Mouse (Mus musculus) skeletal muscle tissue, adult 2 months (tissue): ENCODE results near the gene Cyp27b1.
A peak's percentile ranks its signal among the peaks of the same experiment; 100 is the strongest.

Source experiments
- DNase-seq: peaks from one replicate; pipeline ENCODE4 v3.0.0-alpha.2; 2012; ENCODE audit warnings: low read depth, low spot score

Gene Cyp27b1

DNA sequence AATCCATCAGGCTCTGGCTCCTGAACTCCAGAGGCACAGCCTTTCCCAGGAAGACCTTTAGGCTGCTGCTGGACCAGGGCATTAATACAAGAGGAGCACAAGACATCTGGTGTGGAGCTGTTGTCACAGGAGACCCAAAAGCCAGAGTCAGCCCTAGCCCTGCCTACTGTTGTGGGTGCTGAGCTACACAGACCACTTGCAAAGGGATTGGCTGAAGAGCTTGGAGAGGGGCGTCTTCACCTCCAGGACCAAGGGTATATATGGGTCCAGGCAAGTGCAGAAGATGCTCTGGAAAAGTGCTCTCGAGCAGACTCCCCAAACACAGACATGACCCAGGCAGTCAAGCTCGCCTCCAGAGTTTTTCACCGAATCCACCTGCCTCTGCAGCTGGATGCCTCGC lies at the start of gene Cyp27b1:
Cyp27b1 (plus strand) TSS at position 297 of the 400 bp plus-strand sequence.
- no peak for DNase-seq

DNA sequence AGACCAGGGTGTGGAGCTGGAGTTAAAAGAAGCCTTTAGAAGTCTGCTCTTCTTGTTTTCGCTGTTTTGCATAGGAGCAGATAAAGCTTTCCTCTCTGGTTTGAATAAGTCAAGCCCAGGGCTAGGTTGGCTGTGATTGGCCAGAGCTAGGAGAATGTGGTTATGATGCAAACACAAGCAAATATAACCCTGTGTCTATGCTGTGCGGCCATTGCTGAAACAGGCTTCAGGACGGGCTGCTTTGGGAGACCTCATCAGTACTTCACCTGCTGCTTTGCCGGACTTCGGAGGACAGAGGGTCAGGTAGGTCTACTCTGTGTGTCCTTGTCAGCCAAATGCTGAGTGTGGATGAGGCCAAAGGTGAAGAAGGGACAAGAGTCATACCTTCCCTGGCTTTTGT lies 47.5 kb upstream of the Cyp27b1 start, which contains the start of gene Avil:
Avil (plus strand) TSS at position 181 of the 400 bp plus-strand sequence.
- DNase-seq, result no peak

DNA sequence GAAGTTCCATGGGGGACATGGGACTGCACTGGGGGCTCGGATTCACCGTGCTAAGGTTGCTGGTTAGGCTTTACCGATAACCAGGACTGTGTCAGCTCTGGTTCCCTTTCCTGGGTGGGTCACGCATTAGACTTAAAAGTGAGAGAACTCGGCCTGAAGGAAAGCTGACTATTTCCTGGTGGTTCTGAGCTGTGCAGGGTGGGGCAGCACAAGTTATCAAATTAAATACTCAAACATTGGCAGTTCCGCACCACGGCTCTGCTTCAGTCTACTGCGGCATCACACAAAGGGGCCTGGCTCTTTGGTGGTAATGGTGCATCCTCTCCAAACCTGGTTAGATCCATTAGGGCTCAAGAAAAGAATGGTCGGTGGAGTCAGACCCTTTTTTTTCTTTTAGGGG lies 46.8 kb upstream of the Cyp27b1 start:
- DNase-seq, result no peak

DNA sequence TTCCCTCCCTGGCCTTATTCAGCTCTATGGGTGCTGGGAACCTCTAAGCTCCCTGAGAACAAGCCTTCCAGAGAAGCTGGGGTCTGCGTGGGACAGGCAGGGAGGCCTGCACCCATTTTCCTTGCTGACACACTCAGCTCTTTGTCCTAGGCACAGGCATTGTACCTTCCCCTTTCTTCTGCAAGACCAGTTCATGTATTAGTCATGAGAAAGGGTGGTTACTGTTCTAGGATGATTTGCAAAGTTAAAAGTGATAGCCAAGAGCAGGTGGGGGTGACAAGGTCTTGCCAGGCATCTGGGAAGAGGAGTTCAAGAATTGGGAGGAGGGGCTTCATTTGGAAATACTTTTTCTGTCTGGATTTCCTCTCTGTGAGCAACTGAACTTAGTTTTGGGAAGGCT lies 46.0 kb upstream of the Cyp27b1 start:
- no peak for DNase-seq

- DNase-seq, result no peak
Observed at GRCm38 (mm10) chr10:127002765-127003164, 45.3 kb upstream of the Cyp27b1 start.

DNA sequence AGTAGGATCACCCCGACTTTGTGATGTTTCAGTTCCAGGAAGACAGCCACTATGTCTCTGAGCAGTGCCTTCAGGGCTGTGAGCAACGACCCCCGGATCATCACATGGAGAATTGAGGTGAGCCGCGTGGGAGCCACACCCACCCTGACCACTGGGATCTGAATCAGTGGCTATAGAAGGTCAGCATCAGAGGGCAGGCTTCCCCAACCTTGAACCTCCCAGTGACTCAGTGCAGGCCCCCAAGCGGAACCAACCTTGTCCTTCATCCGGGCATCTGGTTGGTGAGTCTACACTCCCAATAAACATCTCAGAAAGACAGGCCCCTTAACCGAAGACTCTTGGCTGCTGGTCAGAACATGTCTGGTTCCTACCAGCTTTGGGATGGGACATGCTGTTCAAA lies 44.7 kb upstream of the Cyp27b1 start:
- no peak for DNase-seq

DNA sequence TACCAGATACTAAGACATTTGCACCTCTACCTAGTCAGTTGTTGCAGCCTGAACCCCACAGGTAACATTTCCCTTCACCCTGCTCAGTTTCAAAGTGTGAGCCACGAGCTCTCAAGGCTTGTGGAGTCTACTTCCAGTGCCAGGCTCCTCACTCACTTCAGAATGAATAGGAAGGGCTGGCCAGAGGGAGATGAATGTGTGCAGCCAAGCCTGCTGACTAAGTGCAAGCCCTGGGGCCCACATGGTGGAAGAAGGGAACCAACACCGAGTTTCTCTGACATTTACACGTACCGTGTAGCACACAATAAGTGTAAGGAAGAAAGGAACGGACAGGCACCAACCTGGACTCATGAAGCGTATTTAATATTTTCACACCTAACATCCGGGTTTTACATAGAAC lies 44.2 kb upstream of the Cyp27b1 start:
- no peak for DNase-seq

- DNase-seq, result no peak
Observed at GRCm38 (mm10) chr10:127016488-127016887, 31.6 kb upstream of the Cyp27b1 start.

GRCm38 (mm10) chr10:127017071-127017470 lies 31.0 kb upstream of the Cyp27b1 start:
- DNase-seq, result no peak

- DNase-seq, result no peak
Observed at GRCm38 (mm10) chr10:127018422-127018821, 29.6 kb upstream of the Cyp27b1 start.

DNA sequence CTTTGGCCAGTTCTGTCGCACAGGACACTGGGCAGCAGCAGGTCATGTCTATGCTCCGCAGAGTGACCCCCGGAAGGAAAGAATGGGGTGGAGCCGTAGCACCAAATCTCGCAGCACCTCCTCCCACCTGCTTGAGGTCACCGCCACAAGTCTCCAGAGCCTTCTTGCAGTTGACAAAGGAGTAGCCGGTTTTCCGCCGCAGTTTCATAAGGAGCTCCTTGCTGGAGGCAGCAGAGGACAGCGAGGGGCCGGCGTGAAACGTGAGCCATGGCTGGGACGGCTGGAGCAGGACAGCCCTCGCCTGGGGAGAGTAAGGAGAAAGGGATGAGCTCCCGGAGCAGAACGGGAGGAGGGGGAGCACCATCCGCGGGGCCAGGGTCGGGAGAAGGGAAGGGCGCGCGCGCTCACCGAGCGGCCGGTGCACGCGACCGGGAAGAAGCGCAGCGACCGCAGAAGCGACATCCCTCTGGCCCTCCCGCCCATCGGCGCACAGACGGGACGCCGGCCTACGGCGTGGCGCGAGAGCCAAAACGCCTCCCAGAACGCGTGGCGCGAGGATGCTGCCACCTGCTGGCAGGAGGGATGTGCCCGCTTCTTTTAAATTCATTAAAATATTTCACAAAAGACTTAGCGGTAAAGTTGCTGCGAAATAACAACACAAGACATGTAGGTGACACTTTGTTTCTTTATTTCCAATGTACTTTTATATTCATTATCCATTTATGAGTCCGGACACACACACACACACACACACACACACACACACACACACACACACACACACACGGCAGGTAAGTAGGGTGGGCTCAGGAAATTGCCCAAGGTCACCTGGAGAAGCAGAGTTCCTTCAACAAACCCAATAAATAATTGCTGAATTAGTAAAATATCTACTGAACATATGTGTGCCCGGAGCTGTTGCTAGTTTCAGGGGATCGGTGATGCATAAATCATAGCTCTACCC lies 17.4 kb upstream of the Cyp27b1 start, which contains the start of gene Tsfm:
Tsfm (minus strand) TSS at position 505 of the 961 bp plus-strand sequence.
- peak; percentile 84 for DNase-seq

GRCm38 (mm10) chr10:127033301-127033741 lies 14.7 kb upstream of the Cyp27b1 start:
- DNase-seq, result no peak

DNA sequence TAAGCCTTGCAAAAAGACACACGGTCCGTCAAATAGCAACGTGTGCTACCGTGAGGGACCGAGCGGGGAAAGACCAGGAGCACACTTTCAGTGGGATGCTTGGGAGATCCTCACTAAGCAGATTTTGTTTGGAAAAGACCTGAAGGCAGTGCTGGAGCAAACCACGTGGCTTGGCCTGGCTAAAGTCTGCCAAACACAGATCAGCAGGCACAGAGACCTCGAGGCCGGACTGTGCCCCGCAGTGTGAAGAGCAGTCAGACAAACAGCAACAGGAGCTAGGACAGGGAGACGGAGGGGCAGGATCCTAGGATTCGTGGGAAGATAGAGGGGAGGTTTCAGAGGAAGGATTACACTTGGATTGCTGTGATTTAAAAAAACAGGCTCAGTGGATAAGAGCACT lies 11.8 kb upstream of the Cyp27b1 start:
- no peak for DNase-seq

DNA sequence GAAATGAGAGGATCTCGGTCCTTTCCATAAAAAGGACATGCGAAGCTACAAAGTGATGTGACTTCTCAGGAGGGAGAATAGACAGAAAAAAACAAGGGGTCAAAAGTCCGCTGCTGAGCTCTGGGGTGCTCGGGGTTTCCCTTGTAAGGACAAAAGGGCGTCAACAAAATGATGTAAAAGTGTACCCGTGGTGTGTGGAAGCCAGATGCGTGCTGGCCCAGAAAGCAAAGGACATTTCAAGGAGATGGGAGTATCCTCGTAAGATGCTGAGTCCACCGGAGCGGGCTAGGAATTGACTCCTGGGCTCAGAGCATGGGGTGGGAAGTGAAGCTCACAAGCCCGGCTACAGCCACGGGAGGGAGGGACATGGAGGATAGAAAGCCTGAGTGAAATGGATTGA lies 10.4 kb upstream of the Cyp27b1 start:
- DNase-seq, result no peak

DNA sequence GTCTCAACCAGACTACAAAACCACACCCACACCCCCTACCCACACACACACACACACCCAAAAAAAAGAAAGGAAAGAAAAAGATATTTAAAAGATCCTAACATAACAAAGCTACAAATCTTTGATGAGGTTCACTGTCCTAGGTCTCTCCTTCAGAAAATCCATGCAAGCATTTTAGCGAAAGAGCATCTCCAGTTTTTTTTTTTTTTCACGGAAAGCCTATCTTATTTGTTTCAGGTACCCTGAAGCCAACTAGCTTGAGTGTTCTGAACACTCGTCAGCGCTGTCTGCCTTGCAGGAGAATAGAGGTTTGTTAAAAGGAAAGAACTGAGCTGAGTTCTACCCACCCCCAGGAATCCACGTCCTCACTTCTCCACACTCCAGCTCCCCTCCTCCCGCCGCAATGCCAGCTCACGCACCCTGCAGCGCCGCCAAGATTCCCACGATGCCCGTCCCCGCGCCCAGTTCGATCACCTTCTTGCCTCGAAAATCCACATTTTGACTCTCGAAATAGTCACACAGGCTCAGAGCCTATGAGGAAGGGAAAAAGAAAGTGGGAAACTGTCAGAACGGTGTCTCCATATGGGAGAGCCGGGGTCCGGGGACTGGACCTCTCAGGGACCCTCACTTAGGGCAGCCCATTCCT lies 7.4 kb upstream of the Cyp27b1 start:
- no peak for DNase-seq

DNA sequence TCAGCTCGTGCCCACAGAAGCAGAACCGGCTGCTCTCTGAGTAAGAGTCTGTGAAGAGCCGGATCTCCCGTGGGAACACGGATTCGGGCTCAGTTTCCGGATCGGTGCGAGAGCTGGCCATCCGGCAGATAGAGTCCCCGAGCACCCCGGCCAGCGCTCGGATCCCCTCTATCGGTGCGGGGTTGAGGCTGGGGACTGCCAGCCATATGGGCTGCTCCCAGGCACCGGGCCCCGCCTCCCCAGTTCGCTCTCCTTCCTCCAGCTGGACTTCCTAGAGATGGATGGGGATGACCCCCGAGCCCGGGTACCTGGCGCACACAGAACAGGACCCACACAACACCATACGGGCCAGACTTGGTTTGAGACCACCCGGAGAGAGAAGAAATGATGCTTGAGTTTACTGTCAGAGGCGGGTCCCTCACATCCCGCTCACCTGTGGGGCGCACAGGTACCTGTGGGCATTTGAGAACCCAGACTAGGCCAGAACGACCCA lies 6.7 kb upstream of the Cyp27b1 start, which contains the start of the genes Mettl1 and Eef1akmt3:
Mettl1 (plus strand) TSS at position 141 of the 493 bp plus-strand sequence.
Eef1akmt3 (minus strand) TSS at position 240 of the 493 bp plus-strand sequence.
- DNase-seq, result no peak

DNA sequence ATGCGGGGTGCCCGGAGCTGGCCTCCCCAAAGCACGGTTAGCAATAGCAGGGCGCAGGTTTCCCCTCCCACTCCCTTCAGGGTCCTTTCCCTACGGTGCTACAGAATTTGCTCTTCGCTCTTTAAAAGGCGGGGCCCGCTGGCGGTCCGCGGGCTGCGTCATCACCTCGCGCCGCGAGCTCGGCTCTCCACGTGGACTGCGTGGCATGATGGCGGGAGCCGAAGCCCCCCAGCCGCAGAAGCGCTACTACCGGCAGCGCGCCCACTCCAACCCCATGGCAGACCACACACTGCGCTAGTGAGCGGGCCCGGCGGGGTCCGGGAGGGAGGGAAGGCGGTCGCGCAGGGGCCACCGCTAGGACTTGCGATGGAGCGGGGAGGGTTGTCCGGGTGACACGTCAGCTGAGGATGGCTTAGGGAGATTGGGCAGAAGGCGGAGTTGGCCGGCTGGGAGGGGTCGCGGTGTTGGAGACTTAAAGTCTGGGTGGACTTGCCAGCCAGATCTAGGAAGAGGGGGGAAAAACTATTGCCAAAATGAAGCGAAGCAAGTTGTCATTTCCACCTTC lies 6.2 kb upstream of the Cyp27b1 start:
- peak; percentile 81 for DNase-seq

- DNase-seq, result no peak
Observed at GRCm38 (mm10) chr10:127042468-127043115, 5.5 kb upstream of the Cyp27b1 start.

DNA sequence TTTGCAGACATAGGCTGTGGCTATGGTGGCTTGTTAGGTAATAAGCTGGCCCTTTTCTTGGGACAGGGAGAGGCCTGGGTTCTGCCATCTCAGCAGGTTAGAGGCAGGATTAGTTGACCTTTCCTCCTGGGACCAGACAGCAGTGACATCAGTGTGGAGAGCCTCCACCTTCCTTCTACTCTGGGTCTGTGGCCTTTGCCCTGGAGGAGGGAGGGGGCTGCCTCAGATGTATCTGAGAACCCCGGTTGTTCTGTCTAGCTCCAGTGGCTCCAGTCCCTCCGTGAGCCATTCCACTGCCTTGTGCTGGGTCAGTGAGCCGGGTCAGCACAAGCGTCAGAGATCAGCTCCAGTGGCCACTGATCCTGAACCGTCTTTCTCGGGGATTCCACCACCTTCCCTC lies 4.9 kb upstream of the Cyp27b1 start:
- no peak for DNase-seq

GRCm38 (mm10) chr10:127048608-127049394 lies 751 bp downstream of the Cyp27b1 start:
- DNase-seq, result no peak
